Mouse (Mus musculus): ENCODE data around the gene Olfr1028.

The Olfr1028 gene

GRCm38 (mm10) chr2:85950137-85950536, at the start of gene Olfr1028:
Gene Olfr1028, plus strand, starts transcription at chr2:85950437.
- no peak for DNase-seq (ENCODE audit: low spot score)

DNA sequence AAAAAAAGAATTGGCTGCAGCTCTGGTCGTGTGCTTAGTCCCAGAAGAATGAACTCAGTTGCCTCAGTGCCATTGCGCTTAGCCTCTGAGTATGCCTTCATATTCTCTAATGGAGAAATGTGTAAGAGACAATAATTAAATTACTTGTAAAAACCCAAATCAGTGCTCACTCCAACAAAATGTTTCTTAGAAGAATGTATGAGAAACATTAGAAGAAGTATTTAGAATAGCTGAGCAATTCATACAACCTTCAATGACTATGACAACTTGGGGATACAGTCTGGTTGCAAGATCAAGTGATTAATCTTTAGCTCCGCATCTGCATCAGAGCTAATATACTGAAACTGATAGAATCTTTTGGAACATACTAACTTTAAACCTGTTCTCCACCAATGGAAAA, 45.3 kb upstream of the Olfr1028 start, which contains the start of gene Olfr1024:
Olfr1024 (minus strand) TSS at position 101 of the 400 bp plus-strand sequence.
- DNase-seq (ENCODE audit: low spot score) = no peak

DNA sequence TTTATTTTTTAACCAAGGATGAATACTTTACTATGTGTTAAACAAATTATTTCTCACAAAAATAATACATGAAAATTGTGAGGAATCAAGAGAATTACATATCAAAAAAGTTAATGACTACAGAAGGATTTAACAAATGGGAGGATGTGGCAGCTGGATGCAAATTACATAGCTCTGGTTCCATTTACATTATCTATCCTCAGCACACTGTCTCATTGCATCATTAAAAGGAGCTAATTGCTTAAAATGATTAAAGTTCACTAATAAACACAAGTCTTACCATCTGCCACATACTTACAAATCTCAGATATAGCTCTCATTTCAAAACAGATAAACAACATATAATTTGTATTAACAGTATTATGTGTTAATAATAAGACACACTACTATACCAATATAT, 37.0 kb upstream of the Olfr1028 start:
- no peak for DNase-seq (ENCODE audit: low spot score)

GRCm38 (mm10) chr2:85914893-85915292, 35.3 kb upstream of the Olfr1028 start, which contains the start of gene Olfr1025-ps1:
Gene Olfr1025-ps1, plus strand, starts transcription at chr2:85915193.
- DNase-seq (ENCODE audit: low spot score) = no peak

- DNase-seq (ENCODE audit: low spot score) = no peak
Measured at GRCm38 (mm10) chr2:85921258-85921657, 29.0 kb upstream of the Olfr1028 start, which contains the start of gene Olfr1026. Gene Olfr1026, plus strand, starts transcription at chr2:85921558.

GRCm38 (mm10) chr2:85973595-85973994, 23.4 kb downstream of the Olfr1028 start, which contains the start of gene Olfr1029:
Gene Olfr1029, plus strand, starts transcription at chr2:85973895.
- DNase-seq (ENCODE audit: low spot score) = no peak

DNA sequence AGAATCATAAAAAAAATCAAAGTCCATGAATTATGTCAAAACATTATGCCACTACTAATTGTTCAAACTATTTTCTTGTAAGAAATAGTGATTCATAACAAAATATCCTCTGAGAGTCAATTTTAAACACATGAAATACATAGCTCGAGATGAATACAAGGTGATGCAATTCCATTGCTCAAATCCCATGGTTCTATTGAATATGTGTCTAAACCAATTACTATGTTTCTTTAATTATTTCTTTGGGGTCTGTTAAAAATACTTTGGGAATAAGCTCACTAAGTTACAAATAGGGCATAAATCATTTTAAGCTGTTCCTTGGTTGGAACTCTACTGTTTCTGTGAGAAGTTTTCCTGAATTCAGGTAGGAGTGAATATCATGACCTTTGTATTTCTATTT, 28.7 kb downstream of the Olfr1028 start, which contains the start of gene Olfr1030:
Olfr1030 (plus strand) TSS at position 301 of the 400 bp plus-strand sequence.
- DNase-seq (ENCODE audit: low spot score) = no peak

DNA sequence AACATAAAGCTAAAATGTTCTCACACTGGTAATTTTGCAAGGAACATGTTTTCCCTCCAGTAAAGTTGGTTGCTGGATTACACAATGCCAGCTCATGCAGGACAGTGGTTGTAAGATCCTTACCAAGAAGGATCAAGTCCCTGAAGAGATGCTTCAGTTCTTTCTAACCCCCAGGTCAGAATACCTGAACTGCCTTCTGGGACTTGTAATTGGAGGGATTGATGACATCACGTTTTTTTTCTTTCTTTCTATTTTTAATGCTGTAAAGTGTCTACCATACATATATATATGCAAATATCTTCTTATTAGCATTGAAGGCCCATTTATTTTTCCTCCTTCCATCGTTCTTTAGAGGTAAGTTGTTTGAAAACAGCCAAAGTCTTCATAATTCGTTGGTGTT, 39.8 kb downstream of the Olfr1028 start, which contains the start of gene Olfr1031:
Olfr1031 (plus strand) TSS at position 301 of the 400 bp plus-strand sequence.
- DNase-seq (ENCODE audit: low spot score) = no peak
